Mouse (Mus musculus): ENCODE measurements around the gene Lrrc75b. TPM values are rescaled to one million over a fixed set of nuclear protein-coding genes. Genes with fewer than 3 reads are reported as not detected.

The Lrrc75b gene
- polyA plus RNA-seq, 1 experiment from 2014 or later, result 32.6 TPM

DNA sequence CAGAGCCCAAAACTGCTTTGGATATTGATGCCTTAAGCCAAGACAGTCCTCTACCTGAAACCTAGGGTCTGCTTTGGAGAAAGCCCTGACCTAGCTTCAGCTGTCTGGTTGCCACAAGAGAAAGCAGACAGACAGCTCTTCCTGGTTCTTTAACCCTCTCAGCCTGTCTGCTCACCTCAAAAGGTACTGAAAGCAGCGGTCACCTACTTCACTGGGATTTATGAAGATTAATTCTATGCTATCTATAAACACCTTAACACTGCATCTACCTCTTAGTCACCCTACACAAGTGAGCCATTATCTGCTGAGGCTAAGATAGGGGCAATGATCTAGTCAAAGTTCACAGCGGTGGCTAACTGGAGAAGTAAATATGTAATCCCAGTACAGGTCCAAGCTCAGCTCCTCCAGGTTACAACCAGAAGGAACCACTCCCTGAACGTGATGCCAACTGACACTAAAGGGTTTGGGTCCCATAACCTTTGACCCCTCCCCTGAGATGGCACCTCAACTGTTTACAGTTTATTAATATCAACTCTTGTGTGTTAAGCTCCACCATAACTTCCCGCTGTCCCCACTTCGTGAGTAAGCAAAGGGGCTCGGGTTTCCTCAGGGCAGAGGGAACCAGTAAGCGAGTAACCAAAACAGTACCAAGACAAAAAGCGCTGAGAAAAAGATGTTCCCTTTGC is 43.9 kb downstream of the Lrrc75b start:
- no peaks in the 10 kb centered on the region for H3K9me3 ChIP-seq (ENCODE audit: control insufficient read depth, low read length)
- H3K27me3 ChIP-seq (ENCODE audit: control insufficient read depth, insufficient read depth, low read length), result no peaks in the 10 kb centered on the region; the same call in 1 of the 2 replicates
- no peak for ATAC-seq (ENCODE audit: low read depth)
- H3K4me3 ChIP-seq (ENCODE audit: low read depth, low read length), result peak overlapping the region; percentile 67
- H3K27ac ChIP-seq (ENCODE audit: low read depth, low read length), result peak overlapping the region; percentile 95
- peak overlapping the region; percentile 85 for H3K9ac ChIP-seq (replicated peaks; ENCODE audit: low read depth, low read length)
- whole genome bisulfite sequencing, result 30% methylated on average over 8 of the region's 8 CpGs
- H3K4me2 ChIP-seq (ENCODE audit: low read depth, low read length), result peak overlapping the region; percentile 97
- peaks cover 9% of the 10 kb centered on the region for H3K36me3 ChIP-seq (ENCODE audit: control insufficient read depth, insufficient read depth, low read length)
- H3K4me1 ChIP-seq (ENCODE audit: control insufficient read depth, insufficient read depth, low read length), result peaks cover 17% of the 10 kb centered on the region

GRCm38 (mm10) chr10:75515216-75516037 is 44.7 kb downstream of the Lrrc75b start:
- 85% methylated on average over 4 of the region's 4 CpGs for WGBS
- Histone ChIP-seq H3K9ac (replicated peaks; ENCODE audit: low read depth, low read length) (no peak overlapping the region), H3K4me1 (ENCODE audit: control insufficient read depth, insufficient read depth, low read length) (peaks cover 17% of the 10 kb centered on the region), H3K27ac (ENCODE audit: low read depth, low read length) (no peak overlapping the region), H3K4me3 (ENCODE audit: low read depth, low read length) (no peak overlapping the region), H3K4me2 (ENCODE audit: low read depth, low read length) (peak overlapping the region; percentile 97; the same call in 1 of the 2 replicates), H3K27me3 (ENCODE audit: control insufficient read depth, insufficient read depth, low read length) (no peaks in the 10 kb centered on the region; the same call in 1 of the 2 replicates), H3K36me3 (ENCODE audit: control insufficient read depth, insufficient read depth, low read length) (peaks cover 9% of the 10 kb centered on the region), H3K9me3 (ENCODE audit: control insufficient read depth, low read length) (no peaks in the 10 kb centered on the region)
- no peak for ATAC-seq (ENCODE audit: low read depth)

GRCm38 (mm10) chr10:75514361-75514760 is 45.8 kb downstream of the Lrrc75b start:
- Histone ChIP-seq H3K4me1 (ENCODE audit: control insufficient read depth, insufficient read depth, low read length) (peaks cover 16% of the 10 kb centered on the region), H3K36me3 (ENCODE audit: control insufficient read depth, insufficient read depth, low read length) (peaks cover 17% of the 10 kb centered on the region), H3K9ac (replicated peaks; ENCODE audit: low read depth, low read length) (no peak overlapping the region), H3K27me3 (ENCODE audit: control insufficient read depth, insufficient read depth, low read length) (no peaks in the 10 kb centered on the region; the same call in 1 of the 2 replicates), H3K4me2 (ENCODE audit: low read depth, low read length) (no peak overlapping the region), H3K9me3 (ENCODE audit: control insufficient read depth, low read length) (no peaks in the 10 kb centered on the region), H3K4me3 (ENCODE audit: low read depth, low read length) (no peak overlapping the region), H3K27ac (ENCODE audit: low read depth, low read length) (no peak overlapping the region)
- WGBS, result 79% methylated on average over 7 of the region's 7 CpGs
- no peak for ATAC-seq (ENCODE audit: low read depth)

DNA sequence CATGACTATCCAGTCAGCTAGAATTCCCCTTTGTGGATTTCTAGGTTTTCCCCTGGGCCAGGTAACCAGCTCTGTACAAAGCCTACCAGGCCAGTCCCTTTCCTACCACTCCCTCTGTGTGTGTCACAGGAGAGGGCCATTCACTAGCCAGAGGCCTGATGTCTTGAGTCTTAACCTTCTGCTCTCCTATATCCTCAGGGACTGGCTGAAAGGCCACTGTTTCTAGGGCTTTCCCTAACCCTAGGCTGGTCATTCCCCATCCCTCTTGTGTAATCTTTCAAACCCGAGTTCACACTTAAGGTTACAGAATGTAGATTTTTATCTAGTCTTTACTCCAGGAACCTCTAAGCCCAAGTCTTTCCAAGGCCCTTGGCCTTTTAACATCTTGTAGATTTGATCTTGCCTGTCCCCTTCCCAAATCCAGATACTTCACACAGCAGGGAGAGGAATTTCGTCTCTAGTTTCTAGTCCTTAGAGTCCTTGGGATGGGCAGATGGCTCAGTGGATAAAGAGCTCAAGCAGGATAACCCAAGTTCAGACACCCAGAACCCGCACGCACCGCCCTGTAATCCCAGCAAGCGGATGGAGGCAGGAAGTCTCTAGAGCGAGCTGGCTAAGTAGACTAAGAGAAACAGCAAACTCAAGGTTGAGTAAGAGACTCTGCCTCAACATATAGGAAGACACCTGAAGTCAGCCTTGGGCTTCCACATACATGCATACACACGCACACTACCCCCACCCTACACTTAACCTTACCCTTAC is 46.6 kb downstream of the Lrrc75b start:
- Histone ChIP-seq H3K27ac (ENCODE audit: low read depth, low read length) (no peak overlapping the region), H3K4me1 (ENCODE audit: control insufficient read depth, insufficient read depth, low read length) (peaks cover 7% of the 10 kb centered on the region), H3K36me3 (ENCODE audit: control insufficient read depth, insufficient read depth, low read length) (peaks cover 23% of the 10 kb centered on the region), H3K4me2 (ENCODE audit: low read depth, low read length) (no peak overlapping the region), H3K9ac (replicated peaks; ENCODE audit: low read depth, low read length) (no peak overlapping the region), H3K4me3 (ENCODE audit: low read depth, low read length) (no peak overlapping the region), H3K9me3 (ENCODE audit: control insufficient read depth, low read length) (no peaks in the 10 kb centered on the region), H3K27me3 (ENCODE audit: control insufficient read depth, insufficient read depth, low read length) (no peaks in the 10 kb centered on the region; the same call in 1 of the 2 replicates)
- 92% methylated on average over 8 of the region's 8 CpGs for WGBS
- ATAC-seq (ENCODE audit: low read depth), result no peak

GRCm38 (mm10) chr10:75512796-75513195 is 47.3 kb downstream of the Lrrc75b start:
- Histone ChIP-seq H3K36me3 (ENCODE audit: control insufficient read depth, insufficient read depth, low read length) (peaks cover 30% of the 10 kb centered on the region), H3K27me3 (ENCODE audit: control insufficient read depth, insufficient read depth, low read length) (no peaks in the 10 kb centered on the region), H3K9ac (replicated peaks; ENCODE audit: low read depth, low read length) (no peak overlapping the region), H3K4me2 (ENCODE audit: low read depth, low read length) (no peak overlapping the region), H3K27ac (ENCODE audit: low read depth, low read length) (no peak overlapping the region), H3K9me3 (ENCODE audit: control insufficient read depth, low read length) (no peaks in the 10 kb centered on the region), H3K4me3 (ENCODE audit: low read depth, low read length) (no peak overlapping the region), H3K4me1 (ENCODE audit: control insufficient read depth, insufficient read depth, low read length) (peaks cover 6% of the 10 kb centered on the region)
- 96% methylated on average over 7 of the region's 7 CpGs for WGBS
- ATAC-seq (ENCODE audit: low read depth), result no peak

DNA sequence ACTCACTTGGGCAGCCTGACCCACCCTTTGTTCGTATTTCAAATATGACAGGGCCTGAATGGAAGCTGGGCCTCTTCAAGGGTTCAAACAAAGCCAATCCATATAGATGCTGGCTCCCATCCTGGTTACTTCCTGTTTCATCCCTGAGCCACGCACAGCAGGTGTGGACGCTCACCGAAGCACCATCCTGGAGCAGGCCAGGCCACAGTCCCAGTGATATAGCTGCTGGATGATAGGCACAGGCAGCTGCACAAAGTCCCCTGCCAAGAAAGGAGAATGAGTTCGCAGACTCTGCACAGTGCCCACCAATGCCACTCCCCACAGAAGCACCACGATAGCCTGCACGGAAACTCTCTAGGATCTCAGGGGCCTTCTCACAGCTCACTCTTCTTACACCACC is 48.2 kb downstream of the Lrrc75b start:
- no peak overlapping the region for H3K4me3 ChIP-seq (ENCODE audit: low read depth, low read length)
- H3K27ac ChIP-seq (ENCODE audit: low read depth, low read length), result no peak overlapping the region
- H3K4me1 ChIP-seq (ENCODE audit: control insufficient read depth, insufficient read depth, low read length), result peaks cover 6% of the 10 kb centered on the region
- 96% methylated on average over 7 of the region's 7 CpGs for WGBS
- H3K9me3 ChIP-seq (ENCODE audit: control insufficient read depth, low read length), result no peaks in the 10 kb centered on the region
- peaks cover 39% of the 10 kb centered on the region for H3K36me3 ChIP-seq (ENCODE audit: control insufficient read depth, insufficient read depth, low read length)
- no peaks in the 10 kb centered on the region for H3K27me3 ChIP-seq (ENCODE audit: control insufficient read depth, insufficient read depth, low read length)
- ATAC-seq (ENCODE audit: low read depth), result no peak
- no peak overlapping the region for H3K4me2 ChIP-seq (ENCODE audit: low read depth, low read length)
- no peak overlapping the region for H3K9ac ChIP-seq (replicated peaks; ENCODE audit: low read depth, low read length)

GRCm38 (mm10) chr10:75511060-75511459 is 49.1 kb downstream of the Lrrc75b start:
- 94% methylated on average over 9 of the region's 9 CpGs for WGBS
- Histone ChIP-seq H3K9me3 (ENCODE audit: control insufficient read depth, low read length) (no peaks in the 10 kb centered on the region), H3K4me2 (ENCODE audit: low read depth, low read length) (no peak overlapping the region), H3K4me3 (ENCODE audit: low read depth, low read length) (no peak overlapping the region), H3K27me3 (ENCODE audit: control insufficient read depth, insufficient read depth, low read length) (no peaks in the 10 kb centered on the region), H3K36me3 (ENCODE audit: control insufficient read depth, insufficient read depth, low read length) (peaks cover 40% of the 10 kb centered on the region), H3K4me1 (ENCODE audit: control insufficient read depth, insufficient read depth, low read length) (peaks cover 1% of the 10 kb centered on the region), H3K9ac (replicated peaks; ENCODE audit: low read depth, low read length) (no peak overlapping the region), H3K27ac (ENCODE audit: low read depth, low read length) (no peak overlapping the region)
- no peak for ATAC-seq (ENCODE audit: low read depth)

- H3K9me3 ChIP-seq (ENCODE audit: control insufficient read depth, low read length), result no peaks in the 10 kb centered on the region
- no peak overlapping the region for H3K27ac ChIP-seq (ENCODE audit: low read depth, low read length)
- no peak overlapping the region for H3K4me3 ChIP-seq (ENCODE audit: low read depth, low read length)
- H3K9ac ChIP-seq (replicated peaks; ENCODE audit: low read depth, low read length), result no peak overlapping the region
- H3K27me3 ChIP-seq (ENCODE audit: control insufficient read depth, insufficient read depth, low read length), result no peaks in the 10 kb centered on the region
- no peaks in the 10 kb centered on the region for H3K4me1 ChIP-seq (ENCODE audit: control insufficient read depth, insufficient read depth, low read length)
- peaks cover 40% of the 10 kb centered on the region for H3K36me3 ChIP-seq (ENCODE audit: control insufficient read depth, insufficient read depth, low read length)
- ATAC-seq (ENCODE audit: low read depth), result no peak
- H3K4me2 ChIP-seq (ENCODE audit: low read depth, low read length), result no peak overlapping the region
- WGBS, result 96% methylated on average over 7 of the region's 7 CpGs
Measured at GRCm38 (mm10) chr10:75510446-75510845, 49.7 kb downstream of the Lrrc75b start.

All from neural tube, embryonic 14.5 days (tissue).